Mouse (Mus musculus): ENCODE results near the gene Calr4.
A peak's percentile ranks its signal among the peaks of the same experiment; 100 is the strongest.

Gene Calr4

DNA sequence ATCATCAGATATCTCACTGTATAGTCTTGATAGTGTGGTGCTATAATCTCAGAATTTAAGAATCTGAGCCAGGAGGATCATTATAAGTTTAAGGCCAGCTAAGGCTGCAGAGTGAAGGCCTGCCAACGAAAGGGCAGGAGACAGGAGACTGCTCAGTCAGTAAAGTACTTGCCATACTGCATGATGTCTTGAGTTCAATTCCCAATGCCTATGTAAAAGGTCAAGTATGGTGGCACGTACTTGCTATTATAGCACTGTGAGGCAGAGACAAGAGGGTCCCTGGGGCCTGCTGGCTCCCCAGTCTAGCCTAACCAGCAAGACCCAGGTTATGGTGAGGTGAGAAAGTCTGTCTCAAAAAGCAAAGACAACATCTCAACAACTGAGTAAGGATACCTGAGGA is at the start of gene Calr4:
Gene Calr4 (plus strand): TSS at position 301 of the 400 bp plus-strand sequence.
- DNase-seq = peak; percentile 73

DNA sequence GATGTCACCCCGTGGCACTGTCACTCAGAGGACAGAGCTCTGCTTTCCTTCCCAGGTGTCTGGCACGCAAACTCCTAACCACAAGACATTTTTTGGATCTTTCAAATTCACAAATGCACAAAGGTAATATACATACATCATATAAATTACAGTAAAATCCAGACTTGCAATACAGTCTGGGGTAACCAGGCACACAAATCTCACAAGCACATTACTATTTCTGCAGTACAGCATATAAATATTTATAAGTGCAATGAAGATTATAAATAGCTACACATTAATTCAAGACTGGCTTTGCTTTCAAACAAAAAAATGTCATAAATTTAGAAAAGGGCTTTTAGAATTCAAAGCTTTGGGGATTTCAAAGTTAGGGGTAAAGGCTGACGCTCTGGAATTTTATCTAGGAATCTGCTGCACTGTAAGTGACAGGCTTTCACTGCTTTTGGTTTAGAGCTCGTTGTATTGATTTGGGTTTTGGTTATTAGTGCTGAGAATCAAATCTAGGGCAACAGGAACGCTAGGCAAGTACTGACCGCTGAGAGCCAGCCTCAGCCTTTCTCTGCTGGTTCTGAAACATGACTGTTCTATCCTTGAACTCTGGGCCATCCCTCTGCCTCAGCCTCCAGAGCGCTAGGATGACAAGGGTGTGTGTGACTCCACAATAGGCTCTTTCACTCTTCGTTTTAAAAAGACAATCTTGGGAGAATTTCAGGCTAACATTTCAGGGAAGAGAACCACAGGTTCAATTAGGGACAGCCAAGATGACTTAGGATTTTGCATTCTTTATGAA is 48.5 kb upstream of the Calr4 start:
- no peak for DNase-seq

DNA sequence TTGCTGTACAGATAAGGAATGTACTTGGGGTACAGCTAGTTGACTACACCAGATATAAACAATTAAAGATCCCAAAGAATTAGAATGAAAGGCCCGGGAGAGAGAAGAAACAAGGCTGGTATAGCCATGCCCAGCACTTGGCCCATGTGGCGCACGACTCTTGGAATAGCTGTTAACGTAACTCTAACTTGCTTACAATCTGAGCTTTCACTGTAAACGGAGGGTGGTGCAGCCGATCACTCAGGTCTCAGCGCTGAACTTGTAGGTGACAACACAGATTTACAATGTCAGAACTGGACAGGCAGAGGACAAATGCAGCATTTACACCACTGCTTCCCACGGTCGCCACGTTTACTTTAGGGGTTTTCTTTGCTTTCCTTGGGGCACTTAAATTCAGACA is 42.7 kb upstream of the Calr4 start:
- DNase-seq = no peak

- DNase-seq = no peak
Observed at GRCm38 (mm10) chr4:109193886-109194285, 40.4 kb upstream of the Calr4 start.

DNA sequence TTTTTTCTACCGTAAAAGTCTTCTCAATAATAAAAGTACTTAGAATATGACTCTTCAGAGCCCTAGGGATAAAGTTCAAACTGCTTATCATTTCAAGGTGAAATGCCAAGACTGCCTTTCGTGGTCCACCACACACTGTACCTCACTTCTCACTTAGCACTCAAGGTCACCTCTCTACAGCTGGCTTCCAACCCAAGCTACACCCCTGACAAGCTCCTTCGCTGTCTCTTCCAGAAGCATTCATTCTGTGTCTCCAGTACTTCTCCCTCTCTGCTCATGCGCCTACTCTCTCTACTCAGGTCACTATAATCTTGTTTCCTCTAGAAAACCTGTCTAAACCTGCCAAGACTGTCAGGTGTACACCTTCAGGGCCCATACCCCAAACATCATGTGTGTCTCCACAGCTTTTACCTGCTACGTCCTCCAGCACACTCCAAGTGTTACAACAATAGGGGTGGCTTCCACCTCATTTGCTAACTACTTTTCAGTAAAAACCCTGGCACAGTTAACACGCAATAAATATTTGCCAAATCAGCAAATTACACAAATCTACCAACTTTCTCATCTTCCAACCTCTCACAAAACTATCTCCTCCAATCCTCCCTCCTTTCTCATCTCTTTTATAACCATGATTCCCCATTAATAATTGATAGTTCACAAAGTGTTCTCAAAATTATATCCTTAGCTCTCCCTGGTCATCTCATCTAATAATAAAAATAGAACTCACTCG is 38.2 kb upstream of the Calr4 start:
- no peak for DNase-seq

- DNase-seq = peak; percentile 93
Observed at GRCm38 (mm10) chr4:109199069-109199468, 35.2 kb upstream of the Calr4 start.

- DNase-seq = peak; percentile 100
Observed at GRCm38 (mm10) chr4:109201582-109202424, 32.5 kb upstream of the Calr4 start, which contains the start of gene Osbpl9. Osbpl9 (minus strand) TSS chr4:109202272.

- peak; percentile 4 for DNase-seq
Observed at GRCm38 (mm10) chr4:109203931-109204330, 30.4 kb upstream of the Calr4 start.

GRCm38 (mm10) chr4:109204416-109204815 is 29.9 kb upstream of the Calr4 start:
- DNase-seq = peak; percentile 92

- no peak for DNase-seq
Observed at GRCm38 (mm10) chr4:109207524-109207923, 26.8 kb upstream of the Calr4 start.

DNA sequence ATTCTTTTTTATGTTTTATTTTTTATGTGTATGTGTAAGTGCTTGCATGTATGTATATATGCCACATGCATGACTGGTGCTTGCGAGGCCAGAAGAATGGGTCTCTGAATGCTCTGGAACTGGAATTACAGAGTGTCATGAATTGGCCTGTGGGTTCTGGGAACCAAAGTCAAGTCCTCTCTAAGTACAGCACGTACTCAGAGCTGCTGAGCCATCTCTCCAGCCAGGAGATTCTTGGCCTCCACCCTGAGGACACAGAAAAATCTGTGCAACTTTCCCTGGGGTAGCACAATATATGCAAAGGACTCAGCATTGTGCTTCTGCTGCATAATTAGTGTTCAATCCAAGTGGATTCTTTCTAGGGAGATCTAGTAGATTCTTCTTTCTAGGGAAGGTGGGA is 24.0 kb upstream of the Calr4 start:
- peak; percentile 97 for DNase-seq

DNA sequence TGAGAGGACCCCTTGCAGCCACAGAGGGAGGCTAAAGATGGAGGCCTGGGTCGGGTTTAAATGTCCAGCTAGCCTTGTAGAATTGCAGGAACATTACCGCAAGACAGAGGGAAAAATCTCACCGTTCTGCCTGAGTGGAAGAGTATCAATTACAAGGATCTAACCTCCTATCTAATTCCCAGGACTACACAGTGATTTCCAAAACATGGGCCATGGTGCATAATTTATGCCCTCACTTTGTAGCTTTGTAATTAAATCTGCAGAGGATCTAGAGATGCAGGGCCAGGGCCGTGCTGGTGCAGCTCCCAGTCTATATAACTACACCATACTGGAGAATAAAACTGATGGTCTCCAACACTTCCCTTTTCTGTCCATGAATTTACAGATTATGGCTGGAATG is 23.4 kb upstream of the Calr4 start:
- DNase-seq = no peak

GRCm38 (mm10) chr4:109213986-109214385 is 20.3 kb upstream of the Calr4 start:
- DNase-seq = no peak

GRCm38 (mm10) chr4:109218008-109218407 is 16.3 kb upstream of the Calr4 start:
- DNase-seq = no peak

GRCm38 (mm10) chr4:109220441-109220940 is 13.8 kb upstream of the Calr4 start:
- DNase-seq = peak; percentile 91

GRCm38 (mm10) chr4:109222001-109222400 is 12.3 kb upstream of the Calr4 start:
- DNase-seq = peak; percentile 71

- DNase-seq = peak; percentile 99
Observed at GRCm38 (mm10) chr4:109224762-109225552, 9.3 kb upstream of the Calr4 start.

GRCm38 (mm10) chr4:109225606-109226005 is 8.7 kb upstream of the Calr4 start:
- peak; percentile 90 for DNase-seq

GRCm38 (mm10) chr4:109226071-109226470 is 8.2 kb upstream of the Calr4 start:
- DNase-seq = peak; percentile 90

DNA sequence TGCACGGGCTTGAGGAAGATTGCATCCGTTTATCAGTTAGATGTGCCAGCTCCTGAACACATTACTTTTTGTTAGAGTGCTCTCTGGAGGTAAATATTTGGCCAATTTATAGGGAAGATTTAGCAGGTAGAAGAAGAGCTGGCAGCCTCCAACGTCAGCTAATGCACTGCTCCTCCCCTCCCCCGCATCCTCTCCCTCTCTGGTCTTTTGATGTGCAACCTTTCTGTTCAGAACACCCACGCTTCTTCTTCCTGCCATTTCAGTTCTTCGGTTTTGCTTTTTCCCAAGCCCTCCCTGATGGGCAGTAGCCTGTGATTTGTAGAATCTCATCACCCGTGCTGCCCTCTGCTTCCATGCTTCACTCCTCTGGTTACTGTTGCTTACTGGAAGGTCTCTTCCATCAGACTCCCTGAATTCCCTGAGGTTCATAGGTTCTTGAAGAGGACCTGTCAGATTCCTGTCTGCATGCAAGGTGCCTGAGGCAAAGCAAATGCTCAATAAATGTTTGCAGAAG is 4.5 kb upstream of the Calr4 start:
- DNase-seq = no peak

- DNase-seq = peak; percentile 93
Observed at GRCm38 (mm10) chr4:109234806-109235350, 593 bp downstream of the Calr4 start.

Data from heart, adult 11 months (tissue).